Mouse (Mus musculus): ENCODE measurements around the gene Sec1. TPM values are rescaled to one million over a fixed set of nuclear protein-coding genes. Genes with fewer than 3 reads are reported as not detected.
A peak's percentile ranks its signal among the peaks of the same experiment; 100 is the strongest.

The Sec1 gene
- total and polyA plus RNA-seq, 2 experiments from 2014 or later, result 0.33 to 1.3 TPM

- H3K4me2 ChIP-seq (ENCODE audit: low read depth, low read length), result peak overlapping the region; percentile 66
- peaks cover 11% of the 10 kb centered on the region for H3K36me3 ChIP-seq (replicated peaks; ENCODE audit: control insufficient read depth, insufficient read depth, low read length)
- 47% methylated on average over 5 of the region's 5 CpGs for WGBS
- H3K27ac ChIP-seq (ENCODE audit: low read depth), result peak overlapping the region; percentile 76
- peak overlapping the region; percentile 29 for H3K4me3 ChIP-seq (ENCODE audit: low read depth, low read length)
- no peak for DNase-seq (ENCODE audit: low spot score)
- TF ChIP-seq CTCF (IDR thresholded peaks at IDR 0.05; ENCODE audit: low read depth) (no peak), EP300 (IDR thresholded peaks at IDR 0.05; ENCODE audit: low read depth) (no peak)
- H3K27me3 ChIP-seq (ENCODE audit: control insufficient read depth, insufficient read depth, low read length), result no peaks in the 10 kb centered on the region
- no peak for ATAC-seq (ENCODE audit: insufficient read depth, low read depth)
- no peaks in the 10 kb centered on the region for H3K9me3 ChIP-seq (replicated peaks; ENCODE audit: control insufficient read depth, low read length)
- H3K9ac ChIP-seq (replicated peaks; ENCODE audit: low read depth, low read length), result peak overlapping the region; percentile 47; the same call in 1 of the 2 replicates
- peaks cover 40% of the 10 kb centered on the region for H3K4me1 ChIP-seq (ENCODE audit: control insufficient read depth, insufficient read depth)
Observed at GRCm38 (mm10) chr7:45642083-45642482, 52.1 kb downstream of the Sec1 start.

GRCm38 (mm10) chr7:45641391-45642040 lies 52.7 kb downstream of the Sec1 start:
- Histone ChIP-seq H3K27ac (ENCODE audit: low read depth) (peak overlapping the region; percentile 76), H3K4me1 (ENCODE audit: control insufficient read depth, insufficient read depth) (peaks cover 40% of the 10 kb centered on the region), H3K9ac (replicated peaks; ENCODE audit: low read depth, low read length) (peak overlapping the region; percentile 47), H3K4me2 (ENCODE audit: low read depth, low read length) (peak overlapping the region; percentile 66), H3K9me3 (replicated peaks; ENCODE audit: control insufficient read depth, low read length) (no peaks in the 10 kb centered on the region), H3K4me3 (ENCODE audit: low read depth, low read length) (peak overlapping the region; percentile 29), H3K27me3 (ENCODE audit: control insufficient read depth, insufficient read depth, low read length) (no peaks in the 10 kb centered on the region), H3K36me3 (replicated peaks; ENCODE audit: control insufficient read depth, insufficient read depth, low read length) (peaks cover 17% of the 10 kb centered on the region)
- ATAC-seq (ENCODE audit: insufficient read depth, low read depth), result peak; percentile 37
- WGBS, result 35% methylated on average over 15 of the region's 17 CpGs
- TF ChIP-seq CTCF (IDR thresholded peaks at IDR 0.05; ENCODE audit: low read depth), result no peak
- TF ChIP-seq EP300 (IDR thresholded peaks at IDR 0.05; ENCODE audit: low read depth), result no peak
- DNase-seq (ENCODE audit: low spot score), result peak; percentile 76

- ATAC-seq (ENCODE audit: insufficient read depth, low read depth), result no peak
- H3K4me2 ChIP-seq (ENCODE audit: low read depth, low read length), result no peak overlapping the region
- H3K36me3 ChIP-seq (replicated peaks; ENCODE audit: control insufficient read depth, insufficient read depth, low read length), result peaks cover 21% of the 10 kb centered on the region
- DNase-seq (ENCODE audit: low spot score), result no peak
- 76% methylated on average over 19 of the region's 19 CpGs for WGBS
- no peak overlapping the region for H3K4me3 ChIP-seq (ENCODE audit: low read depth, low read length)
- H3K4me1 ChIP-seq (ENCODE audit: control insufficient read depth, insufficient read depth), result peaks cover 40% of the 10 kb centered on the region
- TF ChIP-seq EP300 (IDR thresholded peaks at IDR 0.05; ENCODE audit: low read depth), result no peak
- TF ChIP-seq CTCF (IDR thresholded peaks at IDR 0.05; ENCODE audit: low read depth), result no peak
- H3K27ac ChIP-seq (ENCODE audit: low read depth), result peak overlapping the region; percentile 76
- H3K27me3 ChIP-seq (ENCODE audit: control insufficient read depth, insufficient read depth, low read length), result no peaks in the 10 kb centered on the region
- H3K9ac ChIP-seq (replicated peaks; ENCODE audit: low read depth, low read length), result no peak overlapping the region
- H3K9me3 ChIP-seq (replicated peaks; ENCODE audit: control insufficient read depth, low read length), result no peaks in the 10 kb centered on the region
Observed at GRCm38 (mm10) chr7:45640191-45640957, 53.8 kb downstream of the Sec1 start.

DNA sequence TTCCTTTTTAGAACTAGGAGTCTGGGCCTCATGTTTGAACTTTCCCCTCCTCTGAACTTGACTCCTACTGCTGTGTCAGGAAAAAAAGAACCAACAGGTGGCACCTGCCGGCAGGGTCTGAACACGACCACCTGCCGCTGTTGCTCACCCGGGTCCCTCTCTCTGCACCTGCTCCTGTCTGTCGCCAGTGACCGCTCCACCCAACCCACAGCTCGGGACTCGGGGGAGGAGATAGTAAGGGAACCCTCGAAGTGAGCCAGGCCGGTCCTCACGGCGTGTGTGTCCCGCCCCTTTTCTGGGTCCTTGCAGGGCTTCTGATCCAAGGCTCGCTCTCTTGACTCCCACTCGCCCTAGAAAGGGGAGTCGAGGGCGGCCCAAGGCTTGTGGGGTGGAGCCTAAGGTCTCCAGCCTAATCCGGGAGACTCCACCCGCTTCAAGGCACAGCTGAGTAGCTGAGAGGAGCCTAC lies 54.6 kb downstream of the Sec1 start, which contains the start of gene Mamstr:
Mamstr (plus strand) TSS at position 417 of the 467 bp plus-strand sequence.
- peaks cover 17% of the 10 kb centered on the region for H3K36me3 ChIP-seq (replicated peaks; ENCODE audit: control insufficient read depth, insufficient read depth, low read length)
- H3K27me3 ChIP-seq (ENCODE audit: control insufficient read depth, insufficient read depth, low read length), result no peaks in the 10 kb centered on the region
- peak within 1 kb of the TSS; percentile 76 for H3K27ac ChIP-seq (ENCODE audit: low read depth)
- H3K9ac ChIP-seq (replicated peaks; ENCODE audit: low read depth, low read length), result no peak within 1 kb of the TSS
- H3K9me3 ChIP-seq (replicated peaks; ENCODE audit: control insufficient read depth, low read length), result no peaks in the 10 kb centered on the region
- H3K4me1 ChIP-seq (ENCODE audit: control insufficient read depth, insufficient read depth), result peaks cover 40% of the 10 kb centered on the region
- WGBS, result 41% methylated on average over 17 of the region's 19 CpGs
- H3K4me3 ChIP-seq (ENCODE audit: low read depth, low read length), result no peak within 1 kb of the TSS
- H3K4me2 ChIP-seq (ENCODE audit: low read depth, low read length), result no peak within 1 kb of the TSS
- TF ChIP-seq EP300 (IDR thresholded peaks at IDR 0.05; ENCODE audit: low read depth) (no peak), CTCF (IDR thresholded peaks at IDR 0.05; ENCODE audit: low read depth) (no peak)
- DNase-seq (ENCODE audit: low spot score) (no peak), ATAC-seq (ENCODE audit: insufficient read depth, low read depth) (no peak)

- Histone ChIP-seq H3K4me3 (ENCODE audit: low read depth, low read length) (no peak overlapping the region; the same call in 1 of the 2 replicates), H3K4me1 (ENCODE audit: control insufficient read depth, insufficient read depth) (peaks cover 40% of the 10 kb centered on the region), H3K27me3 (ENCODE audit: control insufficient read depth, insufficient read depth, low read length) (no peaks in the 10 kb centered on the region), H3K9ac (replicated peaks; ENCODE audit: low read depth, low read length) (no peak overlapping the region), H3K4me2 (ENCODE audit: low read depth, low read length) (peak overlapping the region; percentile 4; the same call in 1 of the 2 replicates), H3K27ac (ENCODE audit: low read depth) (no peak overlapping the region), H3K36me3 (replicated peaks; ENCODE audit: control insufficient read depth, insufficient read depth, low read length) (peaks cover 18% of the 10 kb centered on the region), H3K9me3 (replicated peaks; ENCODE audit: control insufficient read depth, low read length) (no peaks in the 10 kb centered on the region)
- TF ChIP-seq CTCF (IDR thresholded peaks at IDR 0.05; ENCODE audit: low read depth), result no peak
- 38% methylated on average over 29 of the region's 29 CpGs for WGBS
- DNase-seq (ENCODE audit: low spot score) (peak; percentile 97), ATAC-seq (ENCODE audit: insufficient read depth, low read depth) (peak; percentile 80)
Observed at GRCm38 (mm10) chr7:45638623-45639401, 55.4 kb downstream of the Sec1 start.
